Mouse (Mus musculus) midbrain, embryonic 11.5 days (tissue): Measurements from ENCODE around the gene Mettl8. TPM values are rescaled to one million over a fixed set of nuclear protein-coding genes. Genes with fewer than 3 reads are reported as not detected.

Source experiments
- ATAC-seq: fragments of 200-750 bp; cut with Nextera tagmentation; 2 replicates; pipeline ENCODE4 v1.8.0; 2017; ENCODE audit warnings: moderate TSS enrichment, moderate library complexity; ENCODE audit not compliant: low FRiP score
- DNase-seq: peaks from one replicate; pipeline ENCODE4 v3.0.0; 2015; ENCODE audit warnings: low spot score; ENCODE audit errors: missing footprints
- H3K27ac ChIP-seq: fragments of 300-500 bp; sonication (generic); 2 replicates; pipeline ENCODE4 v1.5.1; 2014; ENCODE audit warnings: low read depth, low read length
- H3K27me3 ChIP-seq: fragments of 300-500 bp; sonication (generic); 2 replicates; pipeline ENCODE4 v1.6.1; 2014; ENCODE audit warnings: mild to moderate bottlenecking, low read length, moderate library complexity, mixed read lengths; ENCODE audit not compliant: control insufficient read depth, insufficient read depth
- H3K36me3 ChIP-seq: fragments of 300-500 bp; sonication (generic); 2 replicates; pipeline ENCODE4 v1.6.1; 2014; ENCODE audit warnings: mild to moderate bottlenecking, low read length, moderate library complexity, mixed read lengths; ENCODE audit not compliant: control insufficient read depth, insufficient read depth
- H3K4me1 ChIP-seq: fragments of 300-500 bp; sonication (generic); 2 replicates; pipeline ENCODE4 v1.6.1; 2014; ENCODE audit warnings: low read length; ENCODE audit not compliant: control insufficient read depth, insufficient read depth
- H3K4me2 ChIP-seq: fragments of 300-500 bp; sonication (generic); 2 replicates; pipeline ENCODE4 v1.6.1; 2014; ENCODE audit warnings: mild to moderate bottlenecking, moderate library complexity
- H3K4me3 ChIP-seq: fragments of 300-500 bp; sonication (generic); 2 replicates; pipeline ENCODE4 v1.5.1; 2014; ENCODE audit warnings: low read depth, low read length
- H3K9ac ChIP-seq: fragments of 300-500 bp; sonication (generic); 2 replicates; pipeline ENCODE4 v1.6.1; 2014; ENCODE audit warnings: low read length
- H3K9me3 ChIP-seq: fragments of 300-500 bp; sonication (generic); 2 replicates; pipeline ENCODE4 v1.6.1; 2016; ENCODE audit warnings: low read length; ENCODE audit not compliant: control insufficient read depth
- WGBS: fragments of 180-500 bp; shearing (Covaris S2); extraction: QIAGEN DNeasy Blood & Tissue Kit; methylation state at CpG from one replicate; pipeline ENCODE4 v1.1.7; 2014; 5-methylcytosine and 5-hydroxymethylcytosine counted together
- polyA plus RNA-seq: library from polyadenylated mRNA; unstranded; fragments of >200 nt; fragmentation: Nextera tagmentation; extraction: Ambion mirVana; gene quantifications from 2 replicates; pipeline ENCODE4 v1.2.1, GENCODE M21; 2014

Gene Mettl8
- polyA plus RNA-seq, 1 experiment from 2014 or later, result 22.3 TPM

GRCm38 (mm10) chr2:70959337-70959736 is 96.0 kb downstream of the Mettl8 start:
- DNase-seq, result no peak
- H3K4me3 ChIP-seq, result no peak overlapping the region
- ATAC-seq, result no peak
- 50% methylated on average over 7 of the region's 7 CpGs for WGBS
- peaks cover 6% of the 10 kb centered on the region; the same call in 1 of the 2 replicates for H3K4me1 ChIP-seq
- no peaks in the 10 kb centered on the region for H3K27me3 ChIP-seq
- H3K27ac ChIP-seq, result no peak overlapping the region
- H3K36me3 ChIP-seq, result no peaks in the 10 kb centered on the region
- no peaks in the 10 kb centered on the region for H3K9me3 ChIP-seq
- no peak overlapping the region for H3K4me2 ChIP-seq
- H3K9ac ChIP-seq, result no peak overlapping the region

DNA sequence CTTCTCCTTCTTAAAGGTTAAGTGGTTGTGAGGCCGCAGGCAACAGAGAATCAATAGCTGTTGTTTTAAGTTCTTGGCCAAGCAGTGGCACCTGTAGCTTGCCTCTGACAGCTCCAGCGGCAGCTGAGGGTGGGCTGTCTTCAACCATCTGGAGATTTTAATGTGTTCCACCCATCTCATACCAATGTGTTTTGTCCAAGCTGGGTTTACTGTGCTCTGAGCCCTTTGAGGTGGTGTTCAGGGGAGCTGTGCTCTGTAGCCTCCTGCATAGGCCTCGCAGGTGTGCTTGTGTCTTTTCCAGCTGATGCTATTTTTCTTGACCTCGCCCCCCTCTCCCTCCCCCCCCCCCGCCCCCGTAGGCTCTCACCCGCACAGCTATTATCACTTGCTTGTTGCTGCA is 96.8 kb downstream of the Mettl8 start:
- ATAC-seq, result no peak
- H3K9ac ChIP-seq, result no peak overlapping the region

DNA sequence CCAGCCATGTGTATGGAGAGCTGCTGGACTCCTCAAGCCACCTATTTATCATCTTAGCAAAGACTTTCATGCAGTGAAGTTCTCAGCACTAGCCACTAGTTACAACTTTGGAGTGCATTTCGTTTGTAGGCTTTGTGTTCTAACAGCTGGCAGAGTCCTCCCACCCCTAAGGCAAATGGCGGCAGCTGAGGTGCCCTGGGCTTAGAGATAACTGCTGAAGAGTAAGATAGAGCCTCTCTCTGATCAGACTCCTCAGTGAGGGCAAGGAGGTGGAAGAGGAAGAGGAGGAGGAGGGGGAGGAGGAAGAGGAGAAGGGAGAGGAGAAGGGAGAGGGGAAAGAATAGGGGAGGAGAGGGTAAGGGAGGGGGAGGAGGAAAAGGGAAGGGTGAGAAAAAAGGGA is 101.8 kb downstream of the Mettl8 start:
- H3K27me3 ChIP-seq, result no peaks in the 10 kb centered on the region
- no peak overlapping the region for H3K4me3 ChIP-seq
- no peak overlapping the region for H3K27ac ChIP-seq
- no peaks in the 10 kb centered on the region for H3K36me3 ChIP-seq
- DNase-seq (no peak), ATAC-seq (no peak)
- 55% methylated on average over 2 of the region's 2 CpGs for WGBS
- H3K9me3 ChIP-seq, result no peaks in the 10 kb centered on the region
- H3K9ac ChIP-seq, result no peak overlapping the region
- no peak overlapping the region for H3K4me2 ChIP-seq
- no peaks in the 10 kb centered on the region for H3K4me1 ChIP-seq

More for the DNA sequence above, 96.8 kb downstream of the Mettl8 start:
- Histone ChIP-seq H3K4me2 (no peak overlapping the region), H3K27me3 (no peaks in the 10 kb centered on the region), H3K4me3 (no peak overlapping the region), H3K36me3 (no peaks in the 10 kb centered on the region), H3K27ac (no peak overlapping the region), H3K4me1 (peaks cover 6% of the 10 kb centered on the region; the same call in 1 of the 2 replicates), H3K9me3 (no peaks in the 10 kb centered on the region)
- no peak for DNase-seq
- 85% methylated on average over 7 of the region's 7 CpGs for WGBS

DNA sequence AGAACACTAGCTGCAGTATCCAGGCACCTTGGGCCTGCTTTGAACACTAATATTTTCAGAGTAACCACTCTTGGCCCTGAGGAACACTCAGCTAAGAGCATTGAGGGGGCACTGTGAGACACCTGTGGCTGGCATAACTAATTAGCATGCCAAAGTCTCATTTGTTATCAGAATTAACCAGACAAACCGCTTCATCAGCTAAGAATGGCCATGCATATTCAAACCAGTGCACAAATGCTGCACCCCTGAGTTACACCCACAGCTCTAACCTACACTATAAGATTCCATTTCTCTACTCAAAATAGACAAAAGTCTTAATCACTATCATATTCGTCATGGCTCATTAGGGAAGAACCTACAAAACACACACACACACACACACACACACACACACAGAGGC is 103.4 kb downstream of the Mettl8 start:
- no peak for ATAC-seq

DNA sequence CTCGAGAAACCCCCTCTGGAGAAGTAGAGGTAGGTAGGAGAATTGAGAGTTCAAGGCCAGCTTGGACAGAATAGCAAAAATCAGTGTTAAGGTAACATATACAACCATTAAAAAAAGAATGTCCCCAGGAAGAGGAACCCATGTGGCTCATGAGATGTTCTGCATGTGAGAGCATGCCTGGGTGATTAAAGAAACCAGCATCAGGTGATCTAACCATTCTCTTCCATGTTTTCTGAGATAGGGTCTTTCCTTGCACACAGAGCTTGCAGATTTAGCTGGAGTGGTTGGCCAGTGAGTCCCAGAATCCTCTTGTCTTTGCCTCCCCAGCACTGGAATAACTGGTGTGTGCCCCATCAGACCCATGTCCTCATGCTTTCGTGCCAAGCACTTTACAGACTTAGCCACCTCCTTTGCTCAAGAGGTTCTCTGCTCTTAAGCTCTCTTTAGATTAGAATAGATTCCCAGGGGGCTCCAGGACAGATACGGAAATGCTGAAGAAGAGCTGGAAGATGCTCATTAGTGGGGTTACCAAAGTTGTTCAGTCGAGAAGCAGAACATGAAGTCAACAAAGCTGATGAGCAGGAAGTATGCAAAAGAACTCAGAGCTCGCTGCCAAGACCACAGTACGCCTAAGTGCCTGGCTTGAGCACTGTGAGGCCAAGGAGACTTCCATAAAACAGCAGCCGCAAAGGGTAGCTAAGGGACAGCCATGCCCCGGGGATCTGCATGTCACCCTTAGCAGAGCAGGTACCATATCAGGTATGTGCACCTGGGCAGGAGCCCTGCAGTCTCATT is 110.7 kb downstream of the Mettl8 start:
- DNase-seq (no peak), ATAC-seq (no peak)
- no peaks in the 10 kb centered on the region for H3K9me3 ChIP-seq
- H3K4me1 ChIP-seq, result no peaks in the 10 kb centered on the region
- no peak overlapping the region for H3K4me3 ChIP-seq
- no peak overlapping the region for H3K9ac ChIP-seq
- no peak overlapping the region for H3K27ac ChIP-seq
- no peaks in the 10 kb centered on the region for H3K27me3 ChIP-seq
- H3K4me2 ChIP-seq, result no peak overlapping the region
- WGBS, result 89% methylated on average over 8 of the region's 8 CpGs
- no peaks in the 10 kb centered on the region for H3K36me3 ChIP-seq

More for the DNA sequence above, 103.4 kb downstream of the Mettl8 start:
- H3K4me2 ChIP-seq, result no peak overlapping the region
- no peak overlapping the region for H3K9ac ChIP-seq
- no peak overlapping the region for H3K27ac ChIP-seq
- H3K27me3 ChIP-seq, result no peaks in the 10 kb centered on the region
- H3K4me3 ChIP-seq, result no peak overlapping the region
- H3K4me1 ChIP-seq, result no peaks in the 10 kb centered on the region
- WGBS, result 79% methylated on average over 2 of the region's 2 CpGs
- H3K36me3 ChIP-seq, result no peaks in the 10 kb centered on the region
- DNase-seq, result no peak
- no peaks in the 10 kb centered on the region for H3K9me3 ChIP-seq

- WGBS, result 77% methylated on average over 14 of the region's 14 CpGs
- H3K36me3 ChIP-seq, result no peaks in the 10 kb centered on the region
- DNase-seq, result no peak
- no peak for ATAC-seq
- no peaks in the 10 kb centered on the region for H3K27me3 ChIP-seq
- H3K4me3 ChIP-seq, result no peak overlapping the region
- no peak overlapping the region for H3K4me2 ChIP-seq
- no peaks in the 10 kb centered on the region for H3K9me3 ChIP-seq
- H3K27ac ChIP-seq, result no peak overlapping the region
- H3K4me1 ChIP-seq, result no peaks in the 10 kb centered on the region
- H3K9ac ChIP-seq, result no peak overlapping the region
Observed at GRCm38 (mm10) chr2:70940826-70941225, 114.6 kb downstream of the Mettl8 start.

- H3K9ac ChIP-seq, result no peak overlapping the region
- H3K4me3 ChIP-seq, result no peak overlapping the region
- 84% methylated on average over 21 of the region's 21 CpGs for WGBS
- no peak overlapping the region for H3K4me2 ChIP-seq
- no peak for ATAC-seq
- DNase-seq, result no peak
- H3K9me3 ChIP-seq, result no peaks in the 10 kb centered on the region
- no peak overlapping the region for H3K27ac ChIP-seq
- H3K36me3 ChIP-seq, result no peaks in the 10 kb centered on the region
- H3K27me3 ChIP-seq, result no peaks in the 10 kb centered on the region
- no peaks in the 10 kb centered on the region for H3K4me1 ChIP-seq
Observed at GRCm38 (mm10) chr2:70938844-70939494, 116.4 kb downstream of the Mettl8 start.

DNA sequence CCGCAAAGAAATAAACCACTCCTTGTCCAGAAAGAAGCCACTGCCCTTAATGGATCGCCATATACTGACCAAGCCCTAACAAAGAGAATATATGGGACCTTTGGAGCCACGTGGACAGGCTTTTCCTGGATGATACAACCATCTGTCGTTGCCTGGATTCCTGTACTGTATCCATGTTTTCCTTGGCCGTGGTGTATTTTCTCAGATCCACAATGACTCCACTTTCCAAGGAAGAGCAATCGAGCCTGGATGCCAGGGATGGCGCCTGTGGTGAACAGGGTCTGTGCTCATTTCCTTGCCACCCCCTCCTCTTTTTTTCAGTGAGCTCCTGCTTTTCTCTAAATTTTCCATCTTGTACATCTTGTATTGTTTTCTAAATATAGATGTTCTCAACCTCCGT is 120.6 kb downstream of the Mettl8 start:
- DNase-seq, result no peak
- no peak overlapping the region for H3K4me2 ChIP-seq
- H3K36me3 ChIP-seq, result no peaks in the 10 kb centered on the region
- no peaks in the 10 kb centered on the region for H3K9me3 ChIP-seq
- H3K9ac ChIP-seq, result no peak overlapping the region
- ATAC-seq, result no peak
- 86% methylated on average over 8 of the region's 8 CpGs for WGBS
- H3K4me3 ChIP-seq, result no peak overlapping the region
- no peaks in the 10 kb centered on the region for H3K27me3 ChIP-seq
- no peak overlapping the region for H3K27ac ChIP-seq
- no peaks in the 10 kb centered on the region for H3K4me1 ChIP-seq

GRCm38 (mm10) chr2:70933516-70933915 is 121.9 kb downstream of the Mettl8 start:
- DNase-seq (no peak), ATAC-seq (no peak)
- no peak overlapping the region for H3K4me2 ChIP-seq
- H3K27me3 ChIP-seq, result no peaks in the 10 kb centered on the region
- H3K27ac ChIP-seq, result no peak overlapping the region
- no peaks in the 10 kb centered on the region for H3K4me1 ChIP-seq
- no peaks in the 10 kb centered on the region for H3K36me3 ChIP-seq
- no peaks in the 10 kb centered on the region for H3K9me3 ChIP-seq
- H3K4me3 ChIP-seq, result no peak overlapping the region
- WGBS, result 100% methylated on average over 1 of the region's 1 CpGs
- no peak overlapping the region for H3K9ac ChIP-seq
